Mouse (Mus musculus) myocyte (in vitro differentiated cells): Measurements from ENCODE around the gene Zfp580. TPM values are rescaled to one million over a fixed set of nuclear protein-coding genes. Genes with fewer than 3 reads are reported as not detected.

Experiments used
- H3K27me3 ChIP-seq: one replicate; pipeline ENCODE4 v1.6.1; 2011; ENCODE audit not compliant: control insufficient read depth, insufficient read depth, insufficient read length
- H3K36me3 ChIP-seq: one replicate; pipeline ENCODE4 v1.6.1; 2011; ENCODE audit not compliant: control insufficient read depth, insufficient read depth
- H3K4me2 ChIP-seq: one replicate; pipeline ENCODE4 v1.6.1; 2011; ENCODE audit warnings: low read depth, control low read depth
- H3K4me3 ChIP-seq: one replicate; pipeline ENCODE4 v1.5.1; 2011; ENCODE audit warnings: mild to moderate bottlenecking, control low read depth, moderate library complexity
- H3K79me2 ChIP-seq: one replicate; pipeline ENCODE4 v1.6.1; 2011; ENCODE audit not compliant: control insufficient read depth, insufficient read depth
- H3ac ChIP-seq: one replicate; pipeline ENCODE4 v1.6.1; 2011; ENCODE audit not compliant: control insufficient read depth, insufficient read length
- CEBPB ChIP-seq: IDR thresholded peaks from 2 replicates; pipeline ENCODE4 v1.6.1; 2011; ENCODE audit warnings: mild to moderate bottlenecking, moderate library complexity; ENCODE audit not compliant: poor library complexity, insufficient read depth, severe bottlenecking
- E2F4 ChIP-seq: IDR thresholded peaks from one replicate; pipeline ENCODE4 v1.6.1; 2011; ENCODE audit warnings: mild to moderate bottlenecking, control low read depth, moderate library complexity; ENCODE audit not compliant: insufficient read depth
- MAX ChIP-seq: IDR thresholded peaks from one replicate; pipeline ENCODE4 v1.6.1; 2011; ENCODE audit warnings: low read depth, mild to moderate bottlenecking, control low read depth
- MYOD1 ChIP-seq, 3 experiments: IDR thresholded peaks; one replicate each; pipeline ENCODE4 v1.6.1; 2011; ENCODE audit warnings: control low read depth in 2 of 3, low read depth in 2 of 3, mild to moderate bottlenecking in 2 of 3, moderate library complexity in 1 of 3; ENCODE audit not compliant: insufficient read length in 2 of 3, control insufficient read depth in 1 of 3
- MYOG ChIP-seq, 3 experiments: IDR thresholded peaks; one replicate each; pipeline ENCODE4 v1.6.1; 2011; ENCODE audit warnings: control low read depth in 2 of 3, low read depth in 2 of 3, mild to moderate bottlenecking in 2 of 3; ENCODE audit not compliant: insufficient read length in 2 of 3, control insufficient read depth in 1 of 3, insufficient read depth in 1 of 3
- POLR2A ChIP-seq: IDR thresholded peaks from one replicate; pipeline ENCODE4 v1.6.1; 2011; ENCODE audit warnings: low read depth, mild to moderate bottlenecking, control low read depth, moderate library complexity; ENCODE audit not compliant: insufficient read length
- POLR2AphosphoS2 ChIP-seq: IDR thresholded peaks from one replicate; pipeline ENCODE4 v1.6.1; 2011; ENCODE audit warnings: low read depth, control low read depth; ENCODE audit not compliant: insufficient read length
- REST ChIP-seq: IDR thresholded peaks from one replicate; pipeline ENCODE4 v1.6.1; 2011; ENCODE audit warnings: mild to moderate bottlenecking, control low read depth, moderate library complexity; ENCODE audit not compliant: insufficient read depth, insufficient read length
- SRF ChIP-seq: IDR thresholded peaks from one replicate; pipeline ENCODE4 v1.6.1; 2011; ENCODE audit warnings: low read depth; ENCODE audit not compliant: control insufficient read depth, insufficient read length
- TCF12 ChIP-seq: IDR thresholded peaks from one replicate; pipeline ENCODE4 v1.6.1; 2011; ENCODE audit warnings: mild to moderate bottlenecking, control low read depth; ENCODE audit not compliant: poor library complexity, insufficient read depth, severe bottlenecking
- TCF3 ChIP-seq: IDR thresholded peaks from one replicate; pipeline ENCODE4 v1.6.1; 2011; ENCODE audit warnings: low read depth, control low read depth; ENCODE audit not compliant: insufficient read length
- USF1 ChIP-seq: IDR thresholded peaks from one replicate; pipeline ENCODE4 v1.6.1; 2011; ENCODE audit warnings: low read depth, mild to moderate bottlenecking, control low read depth, moderate library complexity
- polyA plus RNA-seq: library from polyadenylated mRNA; unstranded; fragments of >200 nt; fragmentation: generic; extraction: Trizol; gene quantifications from one replicate; pipeline ENCODE4 v1.2.1, GENCODE M21; 2012; ENCODE audit warnings: missing spikeins

Zfp580 gene
- polyA plus RNA-seq, 1 experiment = 13.1 TPM

- Histone ChIP-seq H3ac (no peak overlapping the region), H3K79me2 (peaks cover 71% of the 10 kb centered on the region), H3K36me3 (peaks cover 23% of the 10 kb centered on the region), H3K4me2 (no peak overlapping the region), H3K4me3 (no peak overlapping the region), H3K27me3 (no peaks in the 10 kb centered on the region)
- TF ChIP-seq REST (no peak), USF1 (no peak), POLR2AphosphoS2 (no peak), CEBPB (no peak)
These were observed 36.5 kb downstream of the Zfp580 start for GRCm38 (mm10) chr7:5087886-5088285.

GRCm38 (mm10) chr7:5089853-5090252, 38.5 kb downstream of the Zfp580 start:
- peaks cover 52% of the 10 kb centered on the region for H3K79me2 ChIP-seq

GRCm38 (mm10) chr7:5091008-5091728, 39.8 kb downstream of the Zfp580 start:
- Histone ChIP-seq H3ac (no peak overlapping the region), H3K36me3 (peaks cover 17% of the 10 kb centered on the region), H3K79me2 (peaks cover 38% of the 10 kb centered on the region), H3K4me3 (no peak overlapping the region), H3K4me2 (no peak overlapping the region), H3K27me3 (no peaks in the 10 kb centered on the region)
- TF ChIP-seq MYOG (IDR thresholded peaks at IDR 0.05; ENCODE audit: control insufficient read depth in 1 of 3, insufficient read depth in 1 of 3, insufficient read length in 2 of 3, low read depth in 2 of 3) (no peak), CEBPB (no peak), POLR2AphosphoS2 (no peak), MYOD1 (IDR thresholded peaks at IDR 0.05; ENCODE audit: control insufficient read depth in 1 of 3, insufficient read length in 2 of 3, low read depth in 2 of 3) (no peak), SRF (no peak), POLR2A (no peak)

More at GRCm38 (mm10) chr7:5089853-5090252, 38.5 kb downstream of the Zfp580 start:
- TF ChIP-seq POLR2AphosphoS2 (no peak), E2F4 (no peak), REST (no peak), SRF (no peak), POLR2A (no peak), USF1 (no peak), CEBPB (no peak), MYOG (IDR thresholded peaks at IDR 0.05; ENCODE audit: control insufficient read depth in 1 of 3, insufficient read depth in 1 of 3, insufficient read length in 2 of 3, low read depth in 2 of 3) (no peak)
- H3K4me3 ChIP-seq = no peak overlapping the region
- H3K4me2 ChIP-seq = no peak overlapping the region
- no peak overlapping the region for H3ac ChIP-seq
- no peaks in the 10 kb centered on the region for H3K27me3 ChIP-seq
- H3K36me3 ChIP-seq = peaks cover 17% of the 10 kb centered on the region

- H3K36me3 ChIP-seq = peaks cover 17% of the 10 kb centered on the region
These were observed 41.0 kb downstream of the Zfp580 start for GRCm38 (mm10) chr7:5092381-5092780.

GRCm38 (mm10) chr7:5092831-5093510, 41.6 kb downstream of the Zfp580 start:
- H3K4me2 ChIP-seq = no peak overlapping the region
- no peak overlapping the region for H3ac ChIP-seq
- no peak overlapping the region for H3K4me3 ChIP-seq
- peaks cover 17% of the 10 kb centered on the region for H3K36me3 ChIP-seq
- no peak for TF ChIP-seq MYOD1 (IDR thresholded peaks at IDR 0.05; ENCODE audit: control insufficient read depth in 1 of 3, insufficient read length in 2 of 3, low read depth in 2 of 3)
- peak; percentile 15 for TF ChIP-seq POLR2AphosphoS2
- H3K79me2 ChIP-seq = peaks cover 27% of the 10 kb centered on the region
- no peaks in the 10 kb centered on the region for H3K27me3 ChIP-seq

More at GRCm38 (mm10) chr7:5092381-5092780, 41.0 kb downstream of the Zfp580 start:
- H3K79me2 ChIP-seq = peaks cover 32% of the 10 kb centered on the region
- no peaks in the 10 kb centered on the region for H3K27me3 ChIP-seq
- TF ChIP-seq SRF (no peak), REST (no peak), POLR2A (no peak), MYOD1 (IDR thresholded peaks at IDR 0.05; ENCODE audit: control insufficient read depth in 1 of 3, insufficient read length in 2 of 3, low read depth in 2 of 3) (no peak), MYOG (IDR thresholded peaks at IDR 0.05; ENCODE audit: control insufficient read depth in 1 of 3, insufficient read depth in 1 of 3, insufficient read length in 2 of 3, low read depth in 2 of 3) (no peak), POLR2AphosphoS2 (no peak)
- no peak overlapping the region for H3K4me2 ChIP-seq
- H3K4me3 ChIP-seq = no peak overlapping the region
- no peak overlapping the region for H3ac ChIP-seq

GRCm38 (mm10) chr7:5098769-5099168, 47.4 kb downstream of the Zfp580 start:
- Histone ChIP-seq H3K27me3 (no peaks in the 10 kb centered on the region), H3K4me3 (no peak overlapping the region), H3ac (no peak overlapping the region), H3K4me2 (no peak overlapping the region), H3K36me3 (no peaks in the 10 kb centered on the region), H3K79me2 (no peaks in the 10 kb centered on the region)
- no peak for TF ChIP-seq CEBPB
- TF ChIP-seq MYOG (IDR thresholded peaks at IDR 0.05; ENCODE audit: control insufficient read depth in 1 of 3, insufficient read depth in 1 of 3, insufficient read length in 2 of 3, low read depth in 2 of 3) = no peak
- TF ChIP-seq POLR2A = no peak
- TF ChIP-seq MAX = no peak
- TF ChIP-seq MYOD1 (IDR thresholded peaks at IDR 0.05; ENCODE audit: control insufficient read depth in 1 of 3, insufficient read length in 2 of 3, low read depth in 2 of 3) = no peak
- no peak for TF ChIP-seq REST
- no peak for TF ChIP-seq TCF3
- no peak for TF ChIP-seq TCF12
- no peak for TF ChIP-seq SRF
- TF ChIP-seq POLR2AphosphoS2 = no peak
- TF ChIP-seq USF1 = no peak
